Mouse (Mus musculus): ENCODE results near the gene Ppp1r14d. TPM values are rescaled to one million over a fixed set of nuclear protein-coding genes. Genes with fewer than 3 reads are reported as not detected.
A peak's percentile ranks its signal among the peaks of the same experiment; 100 is the strongest.

Ppp1r14d gene
- polyA plus RNA-seq, 1 experiment from 2014 or later = 3.9 TPM

DNA sequence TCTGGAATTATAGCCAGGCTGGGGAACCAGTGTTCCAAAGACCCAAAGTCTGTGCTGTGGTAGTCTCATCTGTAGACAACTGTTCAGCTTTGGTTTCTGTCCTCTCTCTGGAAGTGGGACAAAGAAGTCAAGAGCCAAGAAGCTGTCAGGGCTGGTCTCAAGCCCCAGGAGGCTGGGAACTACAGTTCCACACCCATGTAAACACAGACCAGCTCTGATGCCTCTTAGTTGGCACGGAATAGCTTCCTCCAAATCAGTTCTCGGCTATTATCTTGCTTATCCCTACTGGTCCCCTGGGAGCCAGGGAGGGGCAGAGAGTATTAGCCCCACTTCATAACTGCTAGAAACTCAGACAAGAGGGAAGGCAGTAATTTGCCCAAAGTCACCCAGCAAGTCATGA, 31.6 kb upstream of the Ppp1r14d start:
- no peak overlapping the region for H3K4me2 ChIP-seq (ENCODE audit: low read length)

DNA sequence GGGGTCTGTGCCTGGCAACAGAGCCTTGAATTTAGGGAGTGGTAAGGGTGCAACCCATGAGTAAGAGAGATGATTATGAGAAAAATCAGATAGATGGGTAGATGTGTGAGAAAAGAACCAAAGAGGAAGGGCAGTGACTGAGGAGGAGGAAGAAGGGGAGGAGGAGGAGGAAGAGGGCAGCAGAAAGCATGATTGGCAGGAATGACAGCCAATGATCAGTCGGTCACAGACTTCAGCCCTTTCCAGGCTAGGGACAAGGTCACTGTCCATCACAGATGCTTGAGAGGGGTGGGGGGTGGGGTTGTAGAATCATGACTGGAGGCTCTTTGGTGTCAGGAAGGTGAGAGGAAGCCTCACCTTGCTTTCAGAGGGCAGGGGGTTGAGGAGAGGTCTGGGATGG, 30.8 kb upstream of the Ppp1r14d start:
- H3K27ac ChIP-seq (ENCODE audit: low read depth) = no peak overlapping the region
- peaks cover under 1% of the 10 kb centered on the region; the same call in 1 of the 2 replicates for H3K27me3 ChIP-seq (replicated peaks; ENCODE audit: control insufficient read depth, insufficient read depth, low read length)
- no peak overlapping the region for H3K4me2 ChIP-seq (ENCODE audit: low read length)
- DNase-seq (ENCODE audit: low spot score) (no peak), ATAC-seq (replicated peaks; ENCODE audit: low FRiP score, low TSS enrichment, low read depth) (no peak)
- 62% methylated on average over 1 of the region's 1 CpGs for WGBS
- no peak overlapping the region for H3K9ac ChIP-seq (ENCODE audit: low read length)
- no peak overlapping the region for H3K4me3 ChIP-seq (ENCODE audit: low read depth, low read length)
- H3K9me3 ChIP-seq (ENCODE audit: control insufficient read depth, low read length) = no peaks in the 10 kb centered on the region
- H3K4me1 ChIP-seq (replicated peaks; ENCODE audit: control insufficient read depth, insufficient read depth, low read length) = no peaks in the 10 kb centered on the region
- no peaks in the 10 kb centered on the region for H3K36me3 ChIP-seq (ENCODE audit: control insufficient read depth, insufficient read depth, low read length)

More for the DNA sequence above, 31.6 kb upstream of the Ppp1r14d start:
- DNase-seq (ENCODE audit: low spot score) (no peak), ATAC-seq (replicated peaks; ENCODE audit: low FRiP score, low TSS enrichment, low read depth) (no peak)
- Histone ChIP-seq H3K4me3 (ENCODE audit: low read depth, low read length) (no peak overlapping the region), H3K9me3 (ENCODE audit: control insufficient read depth, low read length) (no peaks in the 10 kb centered on the region), H3K27me3 (replicated peaks; ENCODE audit: control insufficient read depth, insufficient read depth, low read length) (no peaks in the 10 kb centered on the region), H3K36me3 (ENCODE audit: control insufficient read depth, insufficient read depth, low read length) (no peaks in the 10 kb centered on the region), H3K9ac (ENCODE audit: low read length) (no peak overlapping the region), H3K4me1 (replicated peaks; ENCODE audit: control insufficient read depth, insufficient read depth, low read length) (no peaks in the 10 kb centered on the region), H3K27ac (ENCODE audit: low read depth) (no peak overlapping the region)
- 41% methylated on average over 2 of the region's 2 CpGs for WGBS

GRCm38 (mm10) chr2:119254976-119255375, 25.3 kb upstream of the Ppp1r14d start:
- H3K4me1 ChIP-seq (replicated peaks; ENCODE audit: control insufficient read depth, insufficient read depth, low read length) = no peaks in the 10 kb centered on the region
- H3K4me2 ChIP-seq (ENCODE audit: low read length) = no peak overlapping the region
- no peak overlapping the region for H3K27ac ChIP-seq (ENCODE audit: low read depth)
- H3K36me3 ChIP-seq (ENCODE audit: control insufficient read depth, insufficient read depth, low read length) = no peaks in the 10 kb centered on the region
- WGBS = 26% methylated on average over 7 of the region's 7 CpGs
- H3K9ac ChIP-seq (ENCODE audit: low read length) = no peak overlapping the region
- H3K27me3 ChIP-seq (replicated peaks; ENCODE audit: control insufficient read depth, insufficient read depth, low read length) = peaks cover 19% of the 10 kb centered on the region; the same call in 1 of the 2 replicates
- DNase-seq (ENCODE audit: low spot score) (no peak), ATAC-seq (replicated peaks; ENCODE audit: low FRiP score, low TSS enrichment, low read depth) (no peak)
- no peak overlapping the region for H3K4me3 ChIP-seq (ENCODE audit: low read depth, low read length)
- H3K9me3 ChIP-seq (ENCODE audit: control insufficient read depth, low read length) = no peaks in the 10 kb centered on the region

DNA sequence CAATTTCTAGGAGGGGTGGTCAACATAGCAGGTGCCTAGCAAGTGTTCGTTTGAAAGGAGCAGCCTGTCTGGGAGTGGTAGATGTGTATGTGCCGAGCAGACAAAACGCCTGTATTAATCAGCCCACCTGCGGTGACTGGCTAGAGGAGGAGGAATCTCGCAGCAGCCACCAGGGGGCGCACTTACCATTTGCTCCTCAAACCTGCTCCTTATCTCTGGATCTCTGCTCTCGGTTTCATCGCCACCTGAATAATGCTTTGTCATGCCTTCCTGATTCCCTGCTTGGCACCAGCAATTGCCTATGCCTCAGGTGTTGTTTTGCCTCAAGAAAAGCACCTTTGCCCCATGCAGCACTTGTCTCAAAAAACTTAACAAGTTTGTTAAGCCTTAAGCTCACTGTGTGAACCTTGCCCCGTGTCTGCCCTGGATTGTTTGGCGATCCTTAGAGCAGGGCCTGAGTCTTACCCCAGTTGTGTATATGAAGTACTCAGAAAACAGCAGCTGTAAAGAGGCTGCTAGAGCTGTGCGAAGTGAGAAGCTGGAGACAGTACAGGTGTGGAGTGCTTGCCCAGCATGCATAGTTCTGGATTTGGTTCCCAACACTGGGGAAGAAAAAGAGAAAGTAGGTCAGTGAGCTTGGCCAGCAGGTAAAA, 21.2 kb upstream of the Ppp1r14d start:
- no peak overlapping the region for H3K4me3 ChIP-seq (ENCODE audit: low read depth, low read length)
- no peak overlapping the region for H3K9ac ChIP-seq (ENCODE audit: low read length)
- peaks cover 19% of the 10 kb centered on the region; the same call in 1 of the 2 replicates for H3K27me3 ChIP-seq (replicated peaks; ENCODE audit: control insufficient read depth, insufficient read depth, low read length)
- no peaks in the 10 kb centered on the region for H3K4me1 ChIP-seq (replicated peaks; ENCODE audit: control insufficient read depth, insufficient read depth, low read length)
- WGBS = 10% methylated on average over 11 of the region's 11 CpGs
- peak overlapping the region; percentile 26; the same call in 1 of the 2 replicates for H3K4me2 ChIP-seq (ENCODE audit: low read length)
- no peak overlapping the region for H3K27ac ChIP-seq (ENCODE audit: low read depth)
- no peaks in the 10 kb centered on the region for H3K36me3 ChIP-seq (ENCODE audit: control insufficient read depth, insufficient read depth, low read length)
- peak; percentile 97 for DNase-seq (ENCODE audit: low spot score)
- no peaks in the 10 kb centered on the region for H3K9me3 ChIP-seq (ENCODE audit: control insufficient read depth, low read length)
- ATAC-seq (replicated peaks; ENCODE audit: low FRiP score, low TSS enrichment, low read depth) = peak; percentile 81

DNA sequence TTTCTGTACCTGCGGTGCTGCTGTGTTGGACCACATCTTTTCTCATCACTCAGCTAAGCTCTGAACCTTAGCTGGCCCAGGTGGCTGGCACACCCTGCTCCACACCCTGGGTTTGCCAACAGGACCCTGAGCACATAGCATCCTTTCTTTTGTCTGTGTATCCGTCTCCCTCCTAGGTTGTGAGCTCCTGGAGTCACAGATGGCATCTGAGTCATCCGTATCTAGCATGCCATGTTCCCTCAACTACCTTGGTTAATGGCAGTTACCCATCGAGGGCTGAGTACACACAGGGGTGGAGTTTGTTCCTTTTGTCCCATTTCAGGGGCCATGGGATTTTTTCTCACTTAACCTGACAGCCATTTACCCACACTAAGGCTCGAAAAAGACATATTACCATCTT, 20.7 kb upstream of the Ppp1r14d start:
- Histone ChIP-seq H3K4me1 (replicated peaks; ENCODE audit: control insufficient read depth, insufficient read depth, low read length) (no peaks in the 10 kb centered on the region), H3K27me3 (replicated peaks; ENCODE audit: control insufficient read depth, insufficient read depth, low read length) (peaks cover 17% of the 10 kb centered on the region; the same call in 1 of the 2 replicates), H3K9ac (ENCODE audit: low read length) (no peak overlapping the region), H3K9me3 (ENCODE audit: control insufficient read depth, low read length) (no peaks in the 10 kb centered on the region), H3K4me3 (ENCODE audit: low read depth, low read length) (no peak overlapping the region), H3K4me2 (ENCODE audit: low read length) (no peak overlapping the region), H3K27ac (ENCODE audit: low read depth) (no peak overlapping the region), H3K36me3 (ENCODE audit: control insufficient read depth, insufficient read depth, low read length) (no peaks in the 10 kb centered on the region)
- DNase-seq (ENCODE audit: low spot score) (no peak), ATAC-seq (replicated peaks; ENCODE audit: low FRiP score, low TSS enrichment, low read depth) (peak; percentile 26; the same call in 1 of the 2 replicates)
- WGBS = 59% methylated on average over 5 of the region's 5 CpGs

GRCm38 (mm10) chr2:119249592-119250061, 19.9 kb upstream of the Ppp1r14d start:
- peak; percentile 33; the same call in 1 of the 2 replicates for ATAC-seq (replicated peaks; ENCODE audit: low FRiP score, low TSS enrichment, low read depth)
- WGBS = 66% methylated on average over 4 of the region's 4 CpGs

DNA sequence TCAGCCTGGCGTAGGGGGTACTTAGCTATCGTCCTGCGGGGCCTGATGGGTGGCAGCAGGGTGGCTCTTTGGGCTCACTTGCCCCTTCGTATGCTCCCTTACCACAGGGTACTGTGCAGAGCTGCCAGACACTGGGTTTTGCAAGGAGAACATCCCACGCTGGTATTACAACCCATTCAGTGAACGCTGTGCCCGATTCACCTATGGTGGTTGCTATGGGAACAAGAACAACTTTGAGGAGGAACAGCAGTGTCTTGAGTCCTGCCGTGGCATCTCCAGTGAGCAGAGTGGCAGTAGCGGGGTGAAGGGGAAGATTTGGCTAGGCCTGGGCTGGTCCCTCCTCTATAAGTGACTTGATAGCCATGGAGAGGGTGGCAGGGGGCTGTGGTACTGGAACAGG, 18.2 kb upstream of the Ppp1r14d start:
- ATAC-seq (replicated peaks; ENCODE audit: low FRiP score, low TSS enrichment, low read depth) (no peak), DNase-seq (ENCODE audit: low spot score) (no peak)
- no peak overlapping the region for H3K9ac ChIP-seq (ENCODE audit: low read length)
- no peak overlapping the region for H3K4me2 ChIP-seq (ENCODE audit: low read length)
- H3K36me3 ChIP-seq (ENCODE audit: control insufficient read depth, insufficient read depth, low read length) = no peaks in the 10 kb centered on the region
- no peaks in the 10 kb centered on the region for H3K4me1 ChIP-seq (replicated peaks; ENCODE audit: control insufficient read depth, insufficient read depth, low read length)
- H3K27me3 ChIP-seq (replicated peaks; ENCODE audit: control insufficient read depth, insufficient read depth, low read length) = no peaks in the 10 kb centered on the region
- H3K27ac ChIP-seq (ENCODE audit: low read depth) = no peak overlapping the region
- no peak overlapping the region for H3K4me3 ChIP-seq (ENCODE audit: low read depth, low read length)
- no peaks in the 10 kb centered on the region for H3K9me3 ChIP-seq (ENCODE audit: control insufficient read depth, low read length)
- 86% methylated on average over 9 of the region's 9 CpGs for WGBS

More at GRCm38 (mm10) chr2:119249592-119250061, 19.9 kb upstream of the Ppp1r14d start:
- Histone ChIP-seq H3K4me1 (replicated peaks; ENCODE audit: control insufficient read depth, insufficient read depth, low read length) (no peaks in the 10 kb centered on the region), H3K36me3 (ENCODE audit: control insufficient read depth, insufficient read depth, low read length) (no peaks in the 10 kb centered on the region), H3K27ac (ENCODE audit: low read depth) (no peak overlapping the region), H3K9ac (ENCODE audit: low read length) (no peak overlapping the region), H3K4me3 (ENCODE audit: low read depth, low read length) (no peak overlapping the region), H3K4me2 (ENCODE audit: low read length) (no peak overlapping the region), H3K9me3 (ENCODE audit: control insufficient read depth, low read length) (no peaks in the 10 kb centered on the region), H3K27me3 (replicated peaks; ENCODE audit: control insufficient read depth, insufficient read depth, low read length) (peaks cover 9% of the 10 kb centered on the region; the same call in 1 of the 2 replicates)
- no peak for DNase-seq (ENCODE audit: low spot score)

DNA sequence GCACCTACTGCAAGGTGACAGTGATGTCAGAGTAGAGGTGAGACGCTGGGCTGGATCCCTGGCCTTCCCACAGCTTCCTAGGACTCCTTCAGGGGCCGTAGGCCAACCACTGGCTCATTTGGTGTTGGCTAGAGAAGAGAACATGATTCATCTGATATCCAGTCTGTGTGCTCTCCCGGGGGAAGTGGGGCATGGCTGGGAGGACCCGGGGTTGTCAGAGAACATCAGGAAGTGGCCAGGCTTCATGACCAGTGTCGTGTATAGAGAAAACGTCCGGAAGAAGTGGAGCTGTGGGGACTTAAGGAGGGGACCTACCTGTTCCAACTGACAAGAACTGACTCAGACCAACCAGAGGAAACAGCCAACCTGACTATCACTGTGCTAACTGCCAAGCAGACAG, 15.5 kb upstream of the Ppp1r14d start:
- no peaks in the 10 kb centered on the region for H3K27me3 ChIP-seq (replicated peaks; ENCODE audit: control insufficient read depth, insufficient read depth, low read length)
- no peak for ATAC-seq (replicated peaks; ENCODE audit: low FRiP score, low TSS enrichment, low read depth)
- H3K4me2 ChIP-seq (ENCODE audit: low read length) = no peak overlapping the region
- no peaks in the 10 kb centered on the region for H3K4me1 ChIP-seq (replicated peaks; ENCODE audit: control insufficient read depth, insufficient read depth, low read length)
- H3K4me3 ChIP-seq (ENCODE audit: low read depth, low read length) = no peak overlapping the region
- no peaks in the 10 kb centered on the region for H3K9me3 ChIP-seq (ENCODE audit: control insufficient read depth, low read length)
- no peak for DNase-seq (ENCODE audit: low spot score)
- no peak overlapping the region for H3K27ac ChIP-seq (ENCODE audit: low read depth)
- no peak overlapping the region for H3K9ac ChIP-seq (ENCODE audit: low read length)
- WGBS = 81% methylated on average over 7 of the region's 7 CpGs
- H3K36me3 ChIP-seq (ENCODE audit: control insufficient read depth, insufficient read depth, low read length) = no peaks in the 10 kb centered on the region

GRCm38 (mm10) chr2:119242548-119242947, 12.8 kb upstream of the Ppp1r14d start:
- Histone ChIP-seq H3K4me1 (replicated peaks; ENCODE audit: control insufficient read depth, insufficient read depth, low read length) (0 out of 2 replicates have a peak, but pooled peaks cover 2% of the 10 kb centered on the region), H3K9ac (ENCODE audit: low read length) (no peak overlapping the region), H3K27me3 (replicated peaks; ENCODE audit: control insufficient read depth, insufficient read depth, low read length) (peaks cover 22% of the 10 kb centered on the region), H3K27ac (ENCODE audit: low read depth) (no peak overlapping the region), H3K36me3 (ENCODE audit: control insufficient read depth, insufficient read depth, low read length) (no peaks in the 10 kb centered on the region), H3K4me3 (ENCODE audit: low read depth, low read length) (no peak overlapping the region), H3K4me2 (ENCODE audit: low read length) (no peak overlapping the region), H3K9me3 (ENCODE audit: control insufficient read depth, low read length) (no peaks in the 10 kb centered on the region)
- DNase-seq (ENCODE audit: low spot score) (no peak), ATAC-seq (replicated peaks; ENCODE audit: low FRiP score, low TSS enrichment, low read depth) (no peak)
- WGBS = 60% methylated on average over 9 of the region's 9 CpGs
